Mouse (Mus musculus): ENCODE results near the gene Tcf7l2.

Tcf7l2 gene

DNA sequence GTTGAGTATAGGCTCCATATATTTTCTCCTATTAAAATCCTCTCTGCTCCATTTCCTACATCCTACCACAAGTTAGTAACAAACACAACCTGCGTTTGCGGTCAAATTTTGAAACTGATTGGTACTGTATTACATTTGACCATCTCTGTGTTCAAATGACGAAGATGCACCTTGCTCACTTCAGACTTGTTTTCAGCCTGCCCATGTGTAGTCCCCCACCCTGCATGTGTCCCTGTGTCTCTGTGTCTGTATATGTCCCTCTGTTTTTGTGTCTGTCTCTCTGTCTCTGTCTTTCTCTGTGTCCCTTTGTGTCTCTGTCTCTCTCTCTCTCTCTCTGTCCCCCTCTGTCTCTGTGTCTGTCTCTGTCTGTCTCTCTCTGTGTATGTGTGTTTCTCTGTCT is 222.8 kb downstream of the Tcf7l2 start:
- no peak for DNase-seq

DNA sequence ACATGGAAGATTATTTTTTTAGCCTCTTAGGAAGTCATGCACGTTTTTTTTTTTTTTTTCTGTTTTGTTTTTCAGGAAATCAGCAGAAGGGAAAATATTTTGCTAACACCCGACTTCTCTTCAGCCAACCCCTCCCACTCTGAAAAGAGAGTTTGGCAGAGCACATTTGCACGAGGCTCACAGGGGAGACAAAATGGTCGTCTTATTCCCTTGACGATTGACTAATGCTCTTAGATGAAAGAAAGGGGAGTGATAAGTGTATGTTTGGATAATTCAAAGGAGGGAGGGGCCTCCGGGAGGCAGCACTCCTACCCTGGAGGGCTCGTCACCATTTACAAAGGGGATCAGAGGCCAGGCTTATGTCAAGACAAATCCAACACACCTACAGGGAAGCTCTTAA is 224.4 kb downstream of the Tcf7l2 start:
- DNase-seq, result no peak

DNA sequence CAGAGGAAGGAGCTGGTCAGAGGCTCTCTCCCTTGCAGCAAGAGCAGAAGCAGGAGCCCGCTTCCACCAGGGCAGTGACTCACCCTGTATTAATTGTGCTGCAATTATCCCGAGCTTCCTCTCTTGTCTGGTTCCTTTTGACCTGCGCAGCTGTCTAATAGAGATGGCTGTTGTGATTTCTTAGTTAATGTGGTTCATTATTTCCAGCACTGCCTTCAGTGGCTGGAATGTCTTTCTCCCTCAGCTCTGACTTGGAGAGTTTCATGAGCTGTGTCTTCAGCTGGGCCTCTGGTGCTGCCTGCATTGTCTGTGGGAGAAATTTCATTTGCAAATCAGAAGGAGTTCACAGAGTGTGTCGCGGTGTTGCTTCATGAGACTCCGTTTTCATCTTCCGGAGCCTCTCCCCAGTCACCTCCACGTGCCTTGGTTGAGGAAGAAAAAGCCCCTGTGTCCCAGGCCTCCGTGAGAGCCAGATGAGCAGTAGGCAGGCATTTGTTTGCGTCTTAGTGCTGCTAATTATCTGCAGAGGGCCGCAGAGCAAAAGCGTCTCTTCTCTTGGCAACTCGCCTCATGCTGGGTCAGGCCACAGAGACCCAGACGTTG is 228.4 kb downstream of the Tcf7l2 start:
- peak; percentile 17 for DNase-seq

DNA sequence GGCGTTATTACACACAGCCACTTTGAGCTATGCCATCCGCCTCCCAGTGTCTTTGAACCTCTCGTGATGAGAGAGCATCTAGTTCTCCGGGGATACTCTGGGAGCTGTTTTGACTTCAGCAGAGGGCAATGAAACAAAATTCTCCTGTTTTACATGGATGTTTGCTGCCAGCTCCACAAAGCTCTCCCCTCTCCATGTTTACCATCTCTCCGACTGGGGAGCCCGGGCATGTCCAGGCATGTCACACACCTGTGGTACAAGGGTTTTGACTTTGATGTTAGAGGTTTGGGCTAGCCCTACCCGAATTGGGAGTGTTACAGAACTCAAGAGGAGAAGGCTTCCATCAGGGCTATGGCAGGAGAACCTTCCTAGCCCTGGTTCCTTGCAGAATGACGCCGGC is 234.5 kb downstream of the Tcf7l2 start:
- no peak for DNase-seq
